In genomic region chr16:17148084-17148483, GRCm38 (mm10) we compare ENCODE assay signal across 8 mouse cellular contexts. TPM values are rescaled to one million over a fixed set of nuclear protein-coding genes. Genes with fewer than 3 reads are reported as not detected.
DNase-seq lines count a peak whose midpoint lies in the region; ATAC-seq lines count a peak whose summit lies in the region.

No protein-coding gene starts in this region.

- WGBS in forebrain, embryonic 16.5 days, result 11% methylated on average over 16 of the region's 16 CpGs
- WGBS in limb, embryonic 13.5 days, result 7% methylated on average over 16 of the region's 16 CpGs
- 6% methylated on average over 16 of the region's 16 CpGs for WGBS in neural tube, embryonic 12.5 days

- peak overlapping the region; percentile 60 for H3K9ac ChIP-seq in forebrain, embryonic 16.5 days (replicated peaks; ENCODE audit: low read depth, low read length)
- H3K9ac ChIP-seq in limb, embryonic 13.5 days, result no peak overlapping the region
- peak overlapping the region; percentile 60; the same call in 1 of the 2 replicates for H3K9ac ChIP-seq in neural tube, embryonic 12.5 days

- no peaks in the 10 kb centered on the region for H3K27me3 ChIP-seq in forebrain, embryonic 16.5 days (replicated peaks; ENCODE audit: control insufficient read depth, insufficient read depth, low read length)
- H3K27me3 ChIP-seq in limb, embryonic 13.5 days, result peaks cover 19% of the 10 kb centered on the region
- H3K27me3 ChIP-seq in neural tube, embryonic 12.5 days (replicated peaks), result peaks cover 15% of the 10 kb centered on the region

- no peak overlapping the region for H3K27ac ChIP-seq in forebrain, embryonic 16.5 days (ENCODE audit: low read length)
- H3K27ac ChIP-seq in limb, embryonic 13.5 days, result no peak overlapping the region
- H3K27ac ChIP-seq in neural tube, embryonic 12.5 days, result no peak overlapping the region

- peaks cover 7% of the 10 kb centered on the region; the same call in 1 of the 2 replicates for H3K36me3 ChIP-seq in forebrain, embryonic 16.5 days (ENCODE audit: control insufficient read depth, insufficient read depth)
- H3K36me3 ChIP-seq in limb, embryonic 13.5 days, result peaks cover 24% of the 10 kb centered on the region
- peaks cover 16% of the 10 kb centered on the region for H3K36me3 ChIP-seq in neural tube, embryonic 12.5 days

- no peaks in the 10 kb centered on the region for H3K9me3 ChIP-seq in forebrain, embryonic 16.5 days (ENCODE audit: control insufficient read depth, low read length)
- no peaks in the 10 kb centered on the region for H3K9me3 ChIP-seq in limb, embryonic 13.5 days
- no peaks in the 10 kb centered on the region for H3K9me3 ChIP-seq in neural tube, embryonic 12.5 days

- peak; percentile 11; the same call in 1 of the 2 replicates for ATAC-seq in forebrain, embryonic 16.5 days
- no peak for ATAC-seq in limb, embryonic 13.5 days (ENCODE audit: low FRiP score, low read depth)
- peak; percentile 34 for ATAC-seq in neural tube, embryonic 12.5 days (ENCODE audit: low FRiP score, low read depth)

- H3K4me1 ChIP-seq in forebrain, embryonic 16.5 days (replicated peaks; ENCODE audit: control insufficient read depth, insufficient read depth, low read length), result peaks cover 14% of the 10 kb centered on the region
- peaks cover 16% of the 10 kb centered on the region for H3K4me1 ChIP-seq in limb, embryonic 13.5 days
- peaks cover 14% of the 10 kb centered on the region for H3K4me1 ChIP-seq in neural tube, embryonic 12.5 days

- peak overlapping the region; percentile 69 for H3K4me2 ChIP-seq in forebrain, embryonic 16.5 days (ENCODE audit: low read length)
- peak overlapping the region; percentile 97 for H3K4me2 ChIP-seq in limb, embryonic 13.5 days (replicated peaks)
- H3K4me2 ChIP-seq in neural tube, embryonic 12.5 days (replicated peaks), result peak overlapping the region; percentile 94

- peak; percentile 31 for DNase-seq in adrenal gland, postnatal 10 days
- DNase-seq in adrenal gland, postnatal 36 days, result no peak
- DNase-seq in right cerebral cortex, postnatal 14 days, result peak; percentile 33
- no peak for DNase-seq in right cerebral cortex, adult 2 months (ENCODE audit: low spot score in 2 of 2)
- no peak for DNase-seq in left cerebral cortex, adult 18-20 months (ENCODE audit: low spot score in 2 of 2)

- peak overlapping the region; percentile 65 for H3K4me3 ChIP-seq in forebrain, embryonic 16.5 days (replicated peaks; ENCODE audit: low read length)
- H3K4me3 ChIP-seq in limb, embryonic 13.5 days, result peak overlapping the region; percentile 55
- peak overlapping the region; percentile 55 for H3K4me3 ChIP-seq in neural tube, embryonic 12.5 days

RNA-seq across cellular contexts. Expression of gene Ccdc116, which starts 1.1 kb away (rescaled TPM):
- under 1 TPM; 0.39 to 0.66 TPM for total RNA-seq in adrenal gland, postnatal 10 days (2021)
- under 1 TPM; 0.33 to 0.43 TPM for total RNA-seq in adrenal gland, postnatal 36 days (2021)
- 1.7 and 2.4 TPM in 2 replicates for polyA plus RNA-seq in forebrain, embryonic 16.5 days (2015; fragmentation: Nextera tagmentation; extraction: Ambion mirVana)
- 0.51 and 0.59 TPM in 2 replicates for polyA plus RNA-seq in limb, embryonic 13.5 days (2015; fragmentation: Nextera tagmentation; extraction: Ambion mirVana)
- polyA plus RNA-seq in neural tube, embryonic 12.5 days (2016; fragmentation: Nextera tagmentation; extraction: Ambion mirVana), result 1.4 and 1.5 TPM in 2 replicates
- total RNA-seq in left cerebral cortex, adult 18-20 months (2021), result 1 to 10 TPM; 1.6 to 4.4 TPM

RNA-seq across cellular contexts. Expression of gene Ydjc, which starts 3.7 kb away (rescaled TPM):
- 1 to 10 TPM; 3.9 to 6.7 TPM for total RNA-seq in adrenal gland, postnatal 10 days (2021)
- 1 to 10 TPM; 3.7 to 6.9 TPM for total RNA-seq in adrenal gland, postnatal 36 days (2021)
- polyA plus RNA-seq in forebrain, embryonic 16.5 days (2015; fragmentation: Nextera tagmentation; extraction: Ambion mirVana), result 26.2 and 32.9 TPM in 2 replicates
- polyA plus RNA-seq in limb, embryonic 13.5 days (2015; fragmentation: Nextera tagmentation; extraction: Ambion mirVana), result 7.2 and 7.6 TPM in 2 replicates
- 21.4 and 23.0 TPM in 2 replicates for polyA plus RNA-seq in neural tube, embryonic 12.5 days (2016; fragmentation: Nextera tagmentation; extraction: Ambion mirVana)
- total RNA-seq in left cerebral cortex, adult 18-20 months (2021), result 10 to 100 TPM; 23.7 to 26.4 TPM

RNA-seq across cellular contexts. Expression of gene Sdf2l1, which starts 15.9 kb away (rescaled TPM):
- 10 to 100 TPM; 15.6 to 21.7 TPM for total RNA-seq in adrenal gland, postnatal 10 days (2021)
- 10 to 100 TPM; 28.2 to 29.8 TPM for total RNA-seq in adrenal gland, postnatal 36 days (2021)
- polyA plus RNA-seq in forebrain, embryonic 16.5 days (2015; fragmentation: Nextera tagmentation; extraction: Ambion mirVana), result 36.8 and 40.3 TPM in 2 replicates
- polyA plus RNA-seq in limb, embryonic 13.5 days (2015; fragmentation: Nextera tagmentation; extraction: Ambion mirVana), result 47.7 and 58.0 TPM in 2 replicates
- 61.5 and 79.9 TPM in 2 replicates for polyA plus RNA-seq in neural tube, embryonic 12.5 days (2016; fragmentation: Nextera tagmentation; extraction: Ambion mirVana)
- 10 to 100 TPM; 28.1 to 30.8 TPM for total RNA-seq in left cerebral cortex, adult 18-20 months (2021)

RNA-seq across cellular contexts. Expression of gene 2610318N02Rik, which starts 23.1 kb away (rescaled TPM):
- total RNA-seq in adrenal gland, postnatal 10 days (2021), result 1 to 10 TPM; 2.5 to 2.9 TPM
- total RNA-seq in adrenal gland, postnatal 36 days (2021), result 1 to 10 TPM in 1 of 2 experiments, under 1 TPM in 1; 0.66 to 1.7 TPM
- 18.4 and 21.2 TPM in 2 replicates for polyA plus RNA-seq in forebrain, embryonic 16.5 days (2015; fragmentation: Nextera tagmentation; extraction: Ambion mirVana)
- polyA plus RNA-seq in limb, embryonic 13.5 days (2015; fragmentation: Nextera tagmentation; extraction: Ambion mirVana), result 70.7 and 78.6 TPM in 2 replicates
- polyA plus RNA-seq in neural tube, embryonic 12.5 days (2016; fragmentation: Nextera tagmentation; extraction: Ambion mirVana), result 66.0 and 66.3 TPM in 2 replicates
- total RNA-seq in left cerebral cortex, adult 18-20 months (2021), result 1 to 10 TPM; 2.4 to 3.9 TPM

RNA-seq across cellular contexts. Expression of gene Ppil2, which starts 37.0 kb away (rescaled TPM):
- 10 to 100 TPM; 76.2 to 84.6 TPM for total RNA-seq in adrenal gland, postnatal 10 days (2021)
- total RNA-seq in adrenal gland, postnatal 36 days (2021), result 10 to 100 TPM; 83.4 to 97.0 TPM
- 158 and 182 TPM in 2 replicates for polyA plus RNA-seq in forebrain, embryonic 16.5 days (2015; fragmentation: Nextera tagmentation; extraction: Ambion mirVana)
- 150 and 158 TPM in 2 replicates for polyA plus RNA-seq in limb, embryonic 13.5 days (2015; fragmentation: Nextera tagmentation; extraction: Ambion mirVana)
- 159 and 161 TPM in 2 replicates for polyA plus RNA-seq in neural tube, embryonic 12.5 days (2016; fragmentation: Nextera tagmentation; extraction: Ambion mirVana)
- total RNA-seq in left cerebral cortex, adult 18-20 months (2021), result 10 to 100 TPM; 83.6 to 84.8 TPM

Comparison
In these comparisons a context has a peak if more than half of its experiments do, and no peak if none do; other contexts are left out.
1. DNase-seq: peak in adrenal gland, postnatal 10 days (single experiment) and right cerebral cortex, postnatal 14 days (single experiment); none in adrenal gland, postnatal 36 days (0 of 2), right cerebral cortex, adult 2 months (0 of 2) and left cerebral cortex, adult 18-20 months (0 of 2).
2. Peak in every context shown above with its lines, with median percentiles within 50 percentile points of each other: H3K4me2 ChIP-seq and H3K4me3 ChIP-seq.